Mouse (Mus musculus) embryonic facial prominence, embryonic 12.5 days (tissue): ENCODE data around the gene 4833439L19Rik. TPM values are rescaled to one million over a fixed set of nuclear protein-coding genes. Genes with fewer than 3 reads are reported as not detected.

ENCODE experiments used
- ATAC-seq: fragments of 200-750 bp; cut with Nextera tagmentation; 2 replicates; pipeline ENCODE4 v1.8.0; 2017; ENCODE audit not compliant: insufficient number of reproducible peaks, insufficient read depth, low FRiP score, low TSS enrichment
- H3K27ac ChIP-seq: fragments of 300-500 bp; sonication (generic); 2 replicates; pipeline ENCODE4 v1.5.1; 2016; ENCODE audit warnings: mild to moderate bottlenecking
- H3K27me3 ChIP-seq: fragments of 300-500 bp; sonication (generic); 2 replicates; pipeline ENCODE4 v1.6.1; 2016; ENCODE audit warnings: mild to moderate bottlenecking, moderate library complexity
- H3K36me3 ChIP-seq: fragments of 300-500 bp; sonication (generic); 2 replicates; pipeline ENCODE4 v1.6.1; 2016; ENCODE audit warnings: mild to moderate bottlenecking
- H3K4me1 ChIP-seq: fragments of 300-500 bp; sonication (generic); 2 replicates; pipeline ENCODE4 v1.6.1; 2016
- H3K4me2 ChIP-seq: fragments of 300-500 bp; sonication (generic); replicated peaks from 2 replicates; pipeline ENCODE4 v1.6.1; 2016; ENCODE audit warnings: mild to moderate bottlenecking, moderate library complexity
- H3K4me3 ChIP-seq: fragments of 300-500 bp; sonication (generic); 2 replicates; pipeline ENCODE4 v1.5.1; 2016; ENCODE audit warnings: mild to moderate bottlenecking
- H3K9ac ChIP-seq: fragments of 300-500 bp; sonication (generic); 2 replicates; pipeline ENCODE4 v1.6.1; 2016; ENCODE audit warnings: mild to moderate bottlenecking, moderate library complexity
- H3K9me3 ChIP-seq: fragments of 300-500 bp; sonication (generic); 2 replicates; pipeline ENCODE4 v1.6.1; 2016; ENCODE audit warnings: mild to moderate bottlenecking, moderate library complexity
- WGBS: fragments of 180-500 bp; shearing (Covaris S2); methylation state at CpG from one replicate; pipeline ENCODE4 v1.1.7; 2016; 5-methylcytosine and 5-hydroxymethylcytosine counted together
- polyA plus RNA-seq: library from polyadenylated mRNA; unstranded; fragments of >200 nt; fragmentation: Nextera tagmentation; extraction: Ambion mirVana; gene quantifications from 2 replicates; pipeline ENCODE4 v1.2.1, GENCODE M21; 2016

4833439L19Rik gene
- polyA plus RNA-seq, 1 experiment from 2014 or later = 169 TPM

- H3K27ac ChIP-seq = no peak overlapping the region
- H3K36me3 ChIP-seq = peaks cover 90% of the 10 kb centered on the region
- no peak overlapping the region for H3K4me2 ChIP-seq
- H3K9ac ChIP-seq = no peak overlapping the region
- no peak for ATAC-seq
- no peaks in the 10 kb centered on the region for H3K27me3 ChIP-seq
- H3K4me3 ChIP-seq = no peak overlapping the region
- 79% methylated on average over 2 of the region's 2 CpGs for WGBS
- H3K4me1 ChIP-seq = peaks cover 2% of the 10 kb centered on the region; the same call in 1 of the 2 replicates
- H3K9me3 ChIP-seq = no peaks in the 10 kb centered on the region
Observed at GRCm38 (mm10) chr13:54581385-54581784, 16.1 kb upstream of the 4833439L19Rik start.

GRCm38 (mm10) chr13:54577652-54578507, 12.6 kb upstream of the 4833439L19Rik start:
- Histone ChIP-seq H3K9me3 (no peaks in the 10 kb centered on the region), H3K4me2 (no peak overlapping the region), H3K27ac (no peak overlapping the region), H3K36me3 (peaks cover 56% of the 10 kb centered on the region), H3K9ac (no peak overlapping the region), H3K4me1 (peaks cover 12% of the 10 kb centered on the region), H3K27me3 (no peaks in the 10 kb centered on the region), H3K4me3 (no peak overlapping the region)
- 84% methylated on average over 21 of the region's 21 CpGs for WGBS
- ATAC-seq = no peak

- Histone ChIP-seq H3K27me3 (no peaks in the 10 kb centered on the region), H3K9ac (peak overlapping the region; percentile 91), H3K4me1 (peaks cover 12% of the 10 kb centered on the region), H3K36me3 (peaks cover 36% of the 10 kb centered on the region), H3K9me3 (no peaks in the 10 kb centered on the region), H3K4me2 (peak overlapping the region; percentile 82), H3K27ac (peak overlapping the region; percentile 77; the same call in 1 of the 2 replicates), H3K4me3 (peak overlapping the region; percentile 99)
- ATAC-seq = no peak
- WGBS = under 1% methylated on average over 19 of the region's 19 CpGs
Observed at GRCm38 (mm10) chr13:54575489-54575888, 10.3 kb upstream of the 4833439L19Rik start.

GRCm38 (mm10) chr13:54574854-54575481, 9.7 kb upstream of the 4833439L19Rik start, which contains the start of gene Arl10:
TSS of gene Arl10 (plus strand) at chr13:54575015.
- peaks cover 12% of the 10 kb centered on the region for H3K4me1 ChIP-seq
- H3K4me3 ChIP-seq = peak within 1 kb of the TSS; percentile 99
- peak; percentile 85 for ATAC-seq
- peak within 1 kb of the TSS; percentile 82 for H3K4me2 ChIP-seq
- H3K36me3 ChIP-seq = peaks cover 31% of the 10 kb centered on the region; the same call in 1 of the 2 replicates
- H3K27ac ChIP-seq = peak within 1 kb of the TSS; percentile 77
- peak within 1 kb of the TSS; percentile 91 for H3K9ac ChIP-seq
- no peaks in the 10 kb centered on the region for H3K9me3 ChIP-seq
- WGBS = under 1% methylated on average over 55 of the region's 55 CpGs
- no peaks in the 10 kb centered on the region for H3K27me3 ChIP-seq

- no peak overlapping the region for H3K4me3 ChIP-seq
- H3K4me1 ChIP-seq = peaks cover 12% of the 10 kb centered on the region
- H3K27me3 ChIP-seq = no peaks in the 10 kb centered on the region
- 82% methylated on average over 4 of the region's 4 CpGs for WGBS
- H3K9ac ChIP-seq = no peak overlapping the region
- no peak for ATAC-seq
- H3K27ac ChIP-seq = no peak overlapping the region
- H3K4me2 ChIP-seq = no peak overlapping the region
- peaks cover 8% of the 10 kb centered on the region; the same call in 1 of the 2 replicates for H3K36me3 ChIP-seq
- H3K9me3 ChIP-seq = no peaks in the 10 kb centered on the region
Observed at GRCm38 (mm10) chr13:54572621-54573020, 7.4 kb upstream of the 4833439L19Rik start.

- Histone ChIP-seq H3K4me3 (no peak overlapping the region), H3K27ac (no peak overlapping the region), H3K36me3 (0 out of 2 replicates have a peak, but pooled peaks cover under 1% of the 10 kb centered on the region), H3K4me1 (peaks cover 10% of the 10 kb centered on the region), H3K9me3 (no peaks in the 10 kb centered on the region), H3K27me3 (no peaks in the 10 kb centered on the region), H3K9ac (no peak overlapping the region), H3K4me2 (no peak overlapping the region)
- WGBS = 38% methylated on average over 2 of the region's 2 CpGs
- no peak for ATAC-seq
Observed at GRCm38 (mm10) chr13:54571637-54572036, 6.4 kb upstream of the 4833439L19Rik start.

- H3K9me3 ChIP-seq = no peaks in the 10 kb centered on the region
- H3K36me3 ChIP-seq = no peaks in the 10 kb centered on the region
- H3K4me1 ChIP-seq = peaks cover 3% of the 10 kb centered on the region
- no peak overlapping the region for H3K4me3 ChIP-seq
- no peak overlapping the region for H3K9ac ChIP-seq
- WGBS = 72% methylated on average over 4 of the region's 4 CpGs
- H3K27me3 ChIP-seq = no peaks in the 10 kb centered on the region
- no peak overlapping the region for H3K27ac ChIP-seq
- no peak overlapping the region for H3K4me2 ChIP-seq
- ATAC-seq = no peak
Observed at GRCm38 (mm10) chr13:54570736-54571135, 5.5 kb upstream of the 4833439L19Rik start.

GRCm38 (mm10) chr13:54569282-54569681, 4.0 kb upstream of the 4833439L19Rik start:
- no peak for ATAC-seq
- Histone ChIP-seq H3K27ac (no peak overlapping the region), H3K9ac (no peak overlapping the region), H3K4me1 (peaks cover 2% of the 10 kb centered on the region; the same call in 1 of the 2 replicates), H3K9me3 (no peaks in the 10 kb centered on the region), H3K27me3 (no peaks in the 10 kb centered on the region), H3K4me3 (no peak overlapping the region), H3K36me3 (no peaks in the 10 kb centered on the region), H3K4me2 (no peak overlapping the region)
- WGBS = 50% methylated on average over 1 of the region's 1 CpGs

GRCm38 (mm10) chr13:54568380-54568779, 3.1 kb upstream of the 4833439L19Rik start:
- ATAC-seq = no peak

GRCm38 (mm10) chr13:54565594-54566345, 535 bp upstream of the 4833439L19Rik start:
- 38% methylated on average over 8 of the region's 8 CpGs for WGBS
- no peaks in the 10 kb centered on the region for H3K9me3 ChIP-seq
- no peak for ATAC-seq
- H3K4me3 ChIP-seq = peak overlapping the region; percentile 99
- no peaks in the 10 kb centered on the region for H3K27me3 ChIP-seq
- no peak overlapping the region for H3K27ac ChIP-seq
- peak overlapping the region; percentile 92 for H3K4me2 ChIP-seq
- no peak overlapping the region for H3K9ac ChIP-seq
- peaks cover 7% of the 10 kb centered on the region; the same call in 1 of the 2 replicates for H3K4me1 ChIP-seq
- H3K36me3 ChIP-seq = peaks cover 24% of the 10 kb centered on the region

More at GRCm38 (mm10) chr13:54568380-54568779, 3.1 kb upstream of the 4833439L19Rik start:
- Histone ChIP-seq H3K4me1 (peaks cover 7% of the 10 kb centered on the region; the same call in 1 of the 2 replicates), H3K4me2 (no peak overlapping the region), H3K9ac (no peak overlapping the region), H3K9me3 (no peaks in the 10 kb centered on the region), H3K4me3 (no peak overlapping the region), H3K27ac (no peak overlapping the region), H3K27me3 (no peaks in the 10 kb centered on the region), H3K36me3 (no peaks in the 10 kb centered on the region)
- WGBS = 43% methylated on average over 5 of the region's 5 CpGs
